Mouse (Mus musculus) testis, adult 2 months (tissue): ENCODE results near the gene Tmem26. TPM values are rescaled to one million over a fixed set of nuclear protein-coding genes. Genes with fewer than 3 reads are reported as not detected.

Experiments
- H3K27ac ChIP-seq: fragments of 200-500 bp; 2 replicates; pipeline ENCODE4 v1.5.1; 2012; ENCODE audit warnings: low read depth, low read length; ENCODE audit not compliant: control insufficient read depth, insufficient read depth
- H3K27me3 ChIP-seq: fragments of 200-500 bp; 2 replicates; pipeline ENCODE4 v1.6.1; 2012; ENCODE audit warnings: mild to moderate bottlenecking, low read length, moderate library complexity; ENCODE audit not compliant: control insufficient read depth, insufficient read depth
- H3K36me3 ChIP-seq: fragments of 200-500 bp; 2 replicates; pipeline ENCODE4 v1.6.1; 2012; ENCODE audit warnings: mild to moderate bottlenecking, low read length; ENCODE audit not compliant: control insufficient read depth, insufficient read depth
- H3K4me1 ChIP-seq: fragments of 200-500 bp; 2 replicates; pipeline ENCODE4 v1.6.1; 2012; ENCODE audit warnings: low read length; ENCODE audit not compliant: control insufficient read depth, insufficient read depth
- H3K4me3 ChIP-seq: fragments of 200-500 bp; 2 replicates; pipeline ENCODE4 v1.5.1; 2012; ENCODE audit warnings: low read depth, mild to moderate bottlenecking, low read length, moderate library complexity, mixed read lengths; ENCODE audit not compliant: control insufficient read depth
- CTCF ChIP-seq: fragments of 200-500 bp; IDR thresholded peaks from 2 replicates; pipeline ENCODE4 v1.5.1; 2012; ENCODE audit warnings: low read depth, mild to moderate bottlenecking, inconsistent platforms, low read length, moderate library complexity; ENCODE audit not compliant: control insufficient read depth, insufficient read depth, insufficient replicate concordance
- POLR2A ChIP-seq: fragments of 200-500 bp; IDR thresholded peaks from 2 replicates; pipeline ENCODE4 v1.6.1; 2012; ENCODE audit warnings: low read depth, mild to moderate bottlenecking, inconsistent platforms, low read length, moderate library complexity; ENCODE audit not compliant: control insufficient read depth
- polyA plus RNA-seq: library from polyadenylated mRNA; depleted of rRNA; stranded (reverse); fragments of >200 nt; gene quantifications from 2 replicates; pipeline ENCODE4 v1.2.3, GENCODE M21; 2012

Tmem26 gene
- polyA plus RNA-seq, 1 experiment: 0.06 TPM

GRCm38 (mm10) chr10:68759238-68759637, 35.8 kb downstream of the Tmem26 start:
- Histone ChIP-seq H3K27ac (no peak overlapping the region), H3K4me1 (no peaks in the 10 kb centered on the region), H3K4me3 (no peak overlapping the region), H3K36me3 (no peaks in the 10 kb centered on the region), H3K27me3 (no peaks in the 10 kb centered on the region)
- TF ChIP-seq CTCF (no peak), POLR2A (no peak)

- Histone ChIP-seq H3K36me3 (no peaks in the 10 kb centered on the region), H3K4me3 (no peak overlapping the region), H3K4me1 (no peaks in the 10 kb centered on the region), H3K27me3 (no peaks in the 10 kb centered on the region), H3K27ac (no peak overlapping the region)
- TF ChIP-seq CTCF (no peak), POLR2A (no peak)
Measured at GRCm38 (mm10) chr10:68759789-68760188, 36.3 kb downstream of the Tmem26 start.

GRCm38 (mm10) chr10:68781067-68781868, 57.8 kb downstream of the Tmem26 start:
- H3K36me3 ChIP-seq: no peaks in the 10 kb centered on the region
- TF ChIP-seq CTCF: no peak
- no peak for TF ChIP-seq POLR2A
- no peak overlapping the region for H3K27ac ChIP-seq

GRCm38 (mm10) chr10:68782724-68783123, 59.3 kb downstream of the Tmem26 start:
- Histone ChIP-seq H3K27me3 (no peaks in the 10 kb centered on the region), H3K27ac (no peak overlapping the region), H3K4me1 (no peaks in the 10 kb centered on the region), H3K4me3 (no peak overlapping the region), H3K36me3 (no peaks in the 10 kb centered on the region)
- no peak for TF ChIP-seq POLR2A
- no peak for TF ChIP-seq CTCF

More at GRCm38 (mm10) chr10:68781067-68781868, 57.8 kb downstream of the Tmem26 start:
- no peaks in the 10 kb centered on the region for H3K27me3 ChIP-seq
- H3K4me3 ChIP-seq: no peak overlapping the region
- no peaks in the 10 kb centered on the region for H3K4me1 ChIP-seq

- Histone ChIP-seq H3K4me3 (no peak overlapping the region), H3K4me1 (no peaks in the 10 kb centered on the region), H3K27me3 (no peaks in the 10 kb centered on the region), H3K27ac (no peak overlapping the region), H3K36me3 (no peaks in the 10 kb centered on the region)
- TF ChIP-seq POLR2A (no peak), CTCF (no peak)
Measured at GRCm38 (mm10) chr10:68783856-68784255, 60.4 kb downstream of the Tmem26 start.

GRCm38 (mm10) chr10:68784463-68784862, 61.0 kb downstream of the Tmem26 start:
- no peaks in the 10 kb centered on the region for H3K4me1 ChIP-seq
- TF ChIP-seq POLR2A (no peak), CTCF (no peak)
- no peaks in the 10 kb centered on the region for H3K27me3 ChIP-seq
- no peaks in the 10 kb centered on the region for H3K36me3 ChIP-seq
- no peak overlapping the region for H3K27ac ChIP-seq
- H3K4me3 ChIP-seq: no peak overlapping the region

DNA sequence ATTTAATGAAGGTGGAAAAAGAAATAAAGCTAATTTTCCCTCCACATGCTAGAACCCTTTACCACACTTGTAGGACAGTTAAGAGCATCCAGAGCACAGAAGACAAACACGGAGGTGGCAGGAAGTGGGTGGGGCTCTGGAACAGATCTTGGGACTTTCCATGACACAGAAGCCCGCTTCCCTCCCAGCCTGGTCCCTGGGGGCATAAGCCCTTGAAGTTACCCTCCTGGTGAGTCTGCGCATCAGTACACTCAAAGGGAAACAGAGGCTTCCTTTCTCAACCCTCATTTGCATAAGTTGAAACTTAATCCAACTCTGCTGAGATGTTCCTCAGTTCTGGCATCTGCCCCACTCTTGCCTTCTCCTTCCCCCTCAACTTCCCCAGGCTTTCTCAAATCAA, 72.0 kb downstream of the Tmem26 start:
- Histone ChIP-seq H3K27ac (no peak overlapping the region), H3K27me3 (no peaks in the 10 kb centered on the region), H3K4me1 (peaks cover 2% of the 10 kb centered on the region; the same call in 1 of the 2 replicates), H3K4me3 (no peak overlapping the region), H3K36me3 (no peaks in the 10 kb centered on the region)
- TF ChIP-seq POLR2A (no peak), CTCF (no peak)

DNA sequence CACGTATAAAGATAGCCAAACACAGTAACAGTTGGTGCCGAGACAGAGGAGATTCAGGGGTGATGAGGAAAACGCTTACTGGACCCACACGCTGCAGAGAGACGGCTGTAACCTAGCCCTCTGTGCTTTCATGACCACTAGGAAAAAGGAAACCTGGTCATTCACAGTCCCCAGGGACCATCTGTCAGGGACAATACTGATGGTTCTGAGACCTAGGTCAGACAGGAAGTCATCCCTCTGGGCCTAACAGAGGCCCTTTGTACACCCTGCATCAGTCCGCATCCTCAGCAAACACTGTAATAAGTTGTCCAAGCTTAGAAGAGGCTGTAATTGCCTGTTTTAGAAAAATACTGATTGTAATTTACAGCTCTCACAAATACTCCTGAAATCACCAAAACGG, 76.4 kb downstream of the Tmem26 start:
- TF ChIP-seq CTCF: no peak
- no peak for TF ChIP-seq POLR2A
- Histone ChIP-seq H3K36me3 (no peaks in the 10 kb centered on the region), H3K4me3 (no peak overlapping the region), H3K4me1 (peaks cover 2% of the 10 kb centered on the region; the same call in 1 of the 2 replicates), H3K27ac (no peak overlapping the region), H3K27me3 (no peaks in the 10 kb centered on the region)
